Mouse (Mus musculus) regulatory T cell (primary cell): ENCODE data around the gene Kat14.

Source experiments
- in situ Hi-C: fragments of 300-600 bp; cut with MboI, MseI; formaldehyde crosslinking; loops from one replicate; pipeline ENCODE4 v1.15.1; 2025; ENCODE audit warnings: high pct_unique_total_duplicates

Gene Kat14

DNA sequence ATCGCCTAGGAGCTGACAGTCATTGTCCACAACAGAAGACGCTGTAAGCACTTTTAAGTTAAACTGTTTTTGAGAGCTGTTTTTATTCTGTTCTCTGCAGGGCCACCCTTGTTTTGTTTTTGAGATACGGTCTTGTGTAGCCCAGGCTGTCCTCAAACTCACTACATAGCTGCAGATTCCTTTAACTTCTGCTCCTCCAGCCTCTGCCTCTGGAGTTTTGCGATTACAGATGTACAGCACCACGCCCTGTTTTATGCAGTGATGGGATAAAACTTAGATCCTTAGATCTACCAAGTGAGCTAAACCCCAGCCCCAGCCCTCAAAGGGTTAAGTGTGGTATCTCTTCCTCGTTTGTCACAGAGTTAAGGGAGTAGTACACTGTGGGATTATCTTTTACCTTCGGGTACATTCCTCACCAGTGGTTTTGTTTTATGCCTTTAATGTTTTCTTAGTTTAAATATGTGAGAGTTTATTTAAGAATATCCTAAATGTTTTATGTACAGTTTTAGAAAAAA, 13.9 kb downstream of the Kat14 start:
- in situ Hi-C loops, result no loop called here

DNA sequence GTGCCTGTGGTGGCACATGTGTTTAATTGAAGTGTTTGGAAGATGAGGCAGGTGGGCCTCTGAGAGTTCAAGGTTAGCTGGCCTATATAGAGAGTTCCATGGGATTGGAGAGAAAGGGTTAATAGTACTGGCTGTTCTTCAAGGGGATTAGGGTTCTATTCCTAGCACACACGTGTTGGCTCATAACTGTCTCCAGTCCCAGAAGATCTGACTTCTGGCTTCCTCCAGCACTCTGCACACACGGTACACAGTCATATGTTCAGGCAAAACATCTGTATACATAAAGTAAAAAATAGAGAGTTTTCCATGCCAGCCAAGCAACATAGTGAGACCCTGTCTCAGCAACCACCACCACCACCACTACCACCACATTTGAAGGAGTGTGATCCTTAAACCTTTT, 17.5 kb downstream of the Kat14 start:
- in situ Hi-C loops, result no loop called here

DNA sequence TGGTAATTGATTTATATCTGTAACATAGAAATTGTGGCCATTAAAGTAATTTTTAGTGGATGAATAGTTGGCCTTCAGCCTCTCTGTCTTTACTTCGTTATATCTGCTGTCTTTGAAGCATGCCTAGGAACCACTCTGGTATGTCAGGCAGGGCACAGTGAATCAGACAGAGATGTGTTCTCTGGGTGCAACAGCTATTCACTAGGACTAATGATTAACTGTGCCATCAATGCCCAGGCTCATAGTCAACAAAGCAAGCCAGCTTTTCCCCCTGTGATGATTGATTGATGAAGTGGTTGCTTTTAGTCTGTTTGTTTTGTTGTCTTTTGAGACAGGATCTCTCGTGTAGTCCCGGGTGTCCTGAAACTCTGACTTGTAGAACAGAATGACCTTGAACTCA, 19.6 kb downstream of the Kat14 start:
- in situ Hi-C loops, result no loop called here

DNA sequence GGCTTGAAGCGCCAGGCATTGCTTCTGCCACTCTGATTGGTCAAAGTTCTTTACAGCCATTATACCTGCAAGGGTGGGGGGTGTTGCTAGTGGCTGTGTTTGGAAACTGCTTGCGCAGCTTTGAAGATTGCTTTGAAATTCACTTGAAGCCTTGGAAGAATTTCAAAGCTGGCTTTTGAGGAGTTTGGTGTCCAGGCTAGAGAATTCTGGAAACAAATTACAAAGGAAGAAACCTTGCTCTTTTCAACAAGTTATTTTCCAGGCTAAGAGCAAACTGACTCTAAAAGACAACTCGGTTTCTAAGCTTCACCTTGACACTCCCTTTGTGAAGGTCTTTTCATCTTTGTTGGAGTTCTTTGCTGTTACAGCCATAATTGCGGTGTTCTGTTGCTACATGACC, 30.7 kb downstream of the Kat14 start:
- in situ Hi-C loops, result no loop called here

DNA sequence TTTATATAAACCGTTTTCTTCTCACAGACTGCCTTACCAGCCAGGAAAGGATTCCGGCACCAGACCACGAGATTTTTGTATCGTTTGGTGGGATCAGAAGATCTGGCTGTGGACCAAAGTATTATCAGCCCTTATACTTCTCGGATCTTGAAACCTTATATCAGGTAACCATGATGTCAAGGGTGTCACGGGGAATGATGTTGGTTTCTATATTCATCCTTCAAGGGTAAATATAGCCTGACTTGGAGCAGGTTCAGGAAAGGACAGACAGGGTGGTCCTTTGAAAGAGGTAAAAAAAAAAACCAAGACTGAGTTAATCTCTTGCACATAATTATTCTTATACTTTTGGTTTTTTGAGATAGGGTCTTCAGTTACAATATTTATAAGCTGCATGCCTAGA, 31.9 kb downstream of the Kat14 start:
- in situ Hi-C loops, result no loop called here

DNA sequence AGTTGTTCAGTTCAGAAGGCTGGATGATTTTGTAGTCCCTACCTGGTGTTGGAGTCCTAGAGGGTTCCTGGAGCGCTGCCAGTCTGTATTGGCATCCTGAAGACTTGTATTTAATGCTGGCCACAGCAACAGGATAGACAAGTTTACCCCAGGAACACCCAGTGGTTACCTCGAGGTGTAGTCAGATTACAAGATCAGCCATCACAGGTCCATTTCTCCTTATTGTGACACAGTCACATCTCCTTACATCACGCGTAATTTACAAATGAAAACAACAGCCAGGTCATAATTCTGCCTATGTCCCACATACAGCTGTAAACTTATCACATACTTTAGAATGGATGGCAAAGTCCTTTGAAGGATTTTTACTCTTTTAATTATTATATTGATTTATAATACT, 40.3 kb downstream of the Kat14 start:
- in situ Hi-C loops, result no loop called here

DNA sequence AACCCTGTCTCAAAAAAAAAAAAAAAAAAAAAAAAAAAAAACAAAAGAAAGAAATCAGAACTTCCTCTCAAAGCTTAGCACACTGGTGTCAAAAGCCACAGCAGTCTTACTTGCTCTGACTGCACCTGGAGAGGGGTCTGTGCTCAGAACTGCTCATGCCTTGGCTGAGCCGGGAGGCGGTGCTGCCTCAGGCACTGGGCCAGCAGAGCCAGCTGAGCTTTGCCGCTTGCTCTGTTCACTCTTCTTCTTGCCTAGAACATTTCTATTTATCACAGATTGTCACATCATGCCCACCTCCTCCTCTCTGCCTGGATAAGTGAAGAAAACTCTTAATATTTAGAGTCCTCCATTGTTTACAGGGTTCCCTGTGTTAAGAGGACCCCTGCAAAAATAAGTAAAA, 41.8 kb downstream of the Kat14 start:
- in situ Hi-C loops, result no loop called here

DNA sequence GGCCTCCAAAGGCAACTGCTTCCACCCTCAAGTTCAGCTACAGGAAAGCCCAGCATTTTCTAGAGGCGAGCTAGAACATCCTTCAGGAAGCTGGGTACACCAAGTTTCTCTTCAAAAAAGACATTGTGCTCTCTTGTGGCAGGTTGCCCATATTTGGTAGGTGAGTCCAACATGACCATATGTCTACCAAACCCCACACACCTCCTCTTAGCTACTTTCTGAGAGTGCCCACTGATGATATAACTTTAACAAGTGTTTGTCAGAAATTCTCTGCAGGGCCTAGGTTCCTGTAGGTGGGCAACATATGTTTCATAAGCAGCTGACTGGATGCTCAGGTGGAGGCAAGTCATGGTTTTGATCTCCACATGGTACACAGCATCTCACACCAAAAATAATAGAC, 45.9 kb downstream of the Kat14 start:
- in situ Hi-C loops, result no loop called here

DNA sequence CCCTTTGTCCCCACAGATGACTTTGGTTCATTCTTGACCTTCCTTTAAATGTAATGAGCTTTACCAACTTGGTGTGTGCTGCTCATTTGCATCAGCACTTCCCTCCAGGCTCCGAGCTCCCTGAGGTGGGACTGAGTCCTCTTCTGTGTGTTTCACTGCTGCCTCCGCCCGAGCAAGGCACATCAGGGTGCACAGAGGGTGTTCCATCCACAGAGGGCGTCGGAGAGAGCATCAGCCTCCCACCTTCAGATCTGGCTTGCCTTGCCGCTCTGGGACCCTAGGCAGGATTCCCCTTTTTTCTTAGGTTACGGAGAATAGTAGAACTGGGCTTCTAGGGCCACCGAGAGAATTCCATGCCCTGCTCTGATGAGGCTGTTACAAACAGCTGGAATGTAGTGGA, 48.1 kb downstream of the Kat14 start:
- in situ Hi-C loops, result no loop called here

DNA sequence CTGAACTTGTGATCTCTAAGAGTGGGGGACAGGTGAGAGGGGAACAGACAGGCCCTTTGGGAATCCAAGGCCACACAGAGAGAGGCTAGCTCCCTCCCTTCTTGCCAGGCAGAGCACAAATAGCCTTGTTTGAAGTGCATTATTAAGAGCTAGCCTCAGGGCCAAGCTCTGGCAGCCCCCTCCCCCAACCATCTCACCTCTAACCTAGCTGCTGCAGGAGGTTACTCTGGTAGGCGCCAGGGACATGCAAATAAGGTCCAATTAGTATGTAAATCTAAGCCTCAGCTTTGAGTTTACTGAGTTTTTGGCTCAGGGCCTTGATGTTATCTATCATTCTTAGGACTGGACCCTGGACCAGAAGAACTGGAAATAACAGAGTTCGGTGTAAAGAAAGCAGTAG, 49.3 kb downstream of the Kat14 start:
- in situ Hi-C loops, result no loop called here

DNA sequence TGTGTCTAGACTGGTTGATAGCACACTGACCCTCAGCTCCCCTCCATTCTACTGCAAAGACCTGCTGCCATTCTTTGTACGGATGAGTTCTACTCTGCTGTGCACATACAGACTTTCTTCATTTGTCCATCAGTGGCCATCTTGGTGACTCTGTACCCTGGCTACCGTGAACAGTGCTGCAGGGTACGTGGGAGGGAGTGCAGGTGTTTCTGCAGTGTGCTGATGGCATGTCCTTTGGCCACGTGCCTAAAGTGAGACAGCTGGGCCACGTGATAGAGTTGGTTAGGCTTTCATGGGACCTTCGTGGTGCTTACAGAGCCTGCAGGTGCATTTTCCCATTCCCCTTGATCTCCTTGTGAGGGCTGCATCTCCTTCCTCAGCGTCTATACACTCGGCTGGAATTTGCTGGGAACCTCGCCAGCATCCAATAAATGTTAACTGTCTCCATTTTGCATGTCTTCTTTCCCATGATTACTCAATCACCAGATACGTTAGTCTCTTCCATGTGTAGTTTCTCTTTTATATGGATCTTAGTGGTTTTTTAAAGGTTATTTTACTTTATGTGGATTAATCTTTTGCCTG, 53.4 kb downstream of the Kat14 start:
- in situ Hi-C loops, result no loop called here

DNA sequence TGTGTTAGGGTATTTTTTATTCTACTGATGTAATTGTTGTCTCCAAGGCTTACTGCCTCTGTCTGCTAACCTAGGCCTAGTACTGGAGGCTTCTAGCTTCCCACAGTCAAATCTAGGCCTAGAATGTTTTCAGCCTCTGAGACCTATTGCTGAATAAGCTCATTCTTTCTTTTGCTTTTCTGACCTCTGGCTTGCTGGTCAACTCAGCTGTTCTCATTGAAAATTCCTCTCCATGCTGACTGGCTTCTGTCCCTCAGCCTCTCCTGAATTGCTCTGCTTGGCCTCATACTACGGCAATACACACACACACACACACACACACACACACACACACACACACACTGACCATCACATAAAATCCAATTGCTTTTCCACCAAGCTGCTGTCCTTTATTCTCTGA, 57.0 kb downstream of the Kat14 start:
- in situ Hi-C loops, result no loop called here

DNA sequence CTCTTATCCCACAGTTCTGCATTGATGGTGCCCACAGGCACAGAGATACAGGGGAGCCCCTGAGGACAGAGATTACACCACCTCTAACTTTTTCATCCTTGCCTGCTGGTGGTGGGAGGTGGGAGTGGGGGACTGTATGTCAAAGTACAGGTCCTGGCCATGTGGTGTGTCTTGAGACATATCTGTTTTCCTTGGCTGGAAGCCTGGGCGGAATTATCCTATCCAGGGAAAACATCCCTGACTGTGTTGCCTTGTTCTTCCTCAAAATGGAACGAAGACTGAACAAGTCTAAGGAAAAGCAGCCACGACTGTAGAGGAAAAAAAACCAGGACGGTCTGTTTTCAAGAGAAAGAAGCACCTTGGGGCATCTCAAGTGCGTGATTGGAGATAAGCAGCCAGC, 59.1 kb downstream of the Kat14 start:
- in situ Hi-C loops, result no loop called here

DNA sequence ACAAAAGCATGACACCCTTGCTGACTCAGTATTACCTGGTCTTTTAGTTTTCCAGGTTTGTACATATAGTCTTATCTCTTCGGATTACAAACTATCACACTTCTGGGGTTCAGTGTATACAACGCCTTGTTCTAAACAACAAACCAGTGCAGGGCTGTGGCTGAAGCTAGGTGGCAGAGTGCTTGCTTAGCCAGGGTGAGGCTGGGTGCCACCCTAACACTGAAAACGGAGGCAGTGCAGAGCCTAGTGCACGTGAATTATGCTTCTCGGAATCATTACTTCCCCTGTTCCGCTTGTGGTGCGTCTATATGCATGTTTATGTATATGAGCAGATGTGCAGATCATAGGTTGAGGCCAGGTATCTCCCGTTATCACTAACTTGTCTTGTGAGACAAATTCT, 59.9 kb downstream of the Kat14 start:
- in situ Hi-C loops, result no loop called here

DNA sequence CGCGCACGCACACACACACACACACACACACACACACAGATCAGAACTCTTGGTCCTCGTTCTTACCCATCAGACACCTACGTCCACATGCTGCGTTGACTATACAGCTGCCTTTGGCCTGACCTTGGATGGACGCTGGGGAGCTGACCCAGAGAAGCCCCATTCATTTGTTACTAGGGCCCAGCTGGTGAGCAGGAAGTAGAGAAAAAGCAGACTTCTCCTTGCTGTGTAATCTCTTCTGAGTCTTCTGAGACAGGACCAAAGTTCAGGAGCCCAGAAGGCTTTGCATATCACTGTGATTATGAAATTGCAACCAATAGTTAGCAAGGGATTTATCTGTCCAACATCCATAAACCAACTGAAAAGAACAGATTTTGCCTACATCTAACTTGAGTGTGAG, 60.4 kb downstream of the Kat14 start:
- in situ Hi-C loops, result no loop called here

DNA sequence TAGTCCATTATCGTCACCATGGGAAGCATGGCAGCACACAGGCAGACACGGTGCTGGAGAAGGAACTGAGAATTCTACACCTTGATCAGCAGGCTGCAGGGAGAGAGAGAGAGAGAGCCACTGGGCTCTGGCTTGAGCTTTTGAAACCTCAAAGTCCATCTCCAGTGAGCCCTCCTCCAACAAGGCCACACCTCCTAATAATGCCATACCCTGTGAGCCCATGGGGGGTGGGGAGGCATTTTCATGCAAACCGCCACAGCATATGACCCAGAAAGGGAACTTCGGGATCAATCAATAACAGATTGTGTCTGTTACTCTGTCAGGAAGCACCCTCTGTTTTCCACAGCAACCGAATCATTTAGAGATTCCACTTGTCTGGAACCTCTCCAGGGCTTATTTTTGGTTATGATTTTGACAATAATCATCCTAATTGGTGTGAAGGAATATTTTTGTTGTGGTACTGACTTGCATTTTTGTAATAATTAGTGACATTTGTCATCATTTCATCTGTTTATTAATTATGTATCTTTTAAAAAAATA, 62.6 kb downstream of the Kat14 start:
- in situ Hi-C loops, result no loop called here

DNA sequence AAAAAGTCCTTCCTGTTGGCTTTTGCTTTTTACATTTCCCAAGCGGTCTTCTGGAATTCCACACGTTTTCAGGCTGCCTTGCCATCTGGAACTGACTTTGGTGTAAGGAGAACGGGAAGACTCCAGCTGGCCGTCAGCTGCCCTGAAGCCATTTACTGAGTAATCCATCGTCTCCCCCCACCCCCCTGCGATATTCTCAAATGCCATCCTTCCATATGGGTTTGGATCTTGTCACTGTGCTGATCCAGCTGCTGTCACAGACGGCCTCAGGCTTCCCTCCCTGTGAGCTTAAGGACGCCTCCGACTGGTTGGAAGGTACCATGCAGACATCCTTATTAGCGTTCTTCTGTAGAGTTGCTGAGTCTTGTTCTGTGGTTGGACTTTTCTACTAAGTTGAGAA, 66.9 kb downstream of the Kat14 start:
- in situ Hi-C loops, result no loop called here

DNA sequence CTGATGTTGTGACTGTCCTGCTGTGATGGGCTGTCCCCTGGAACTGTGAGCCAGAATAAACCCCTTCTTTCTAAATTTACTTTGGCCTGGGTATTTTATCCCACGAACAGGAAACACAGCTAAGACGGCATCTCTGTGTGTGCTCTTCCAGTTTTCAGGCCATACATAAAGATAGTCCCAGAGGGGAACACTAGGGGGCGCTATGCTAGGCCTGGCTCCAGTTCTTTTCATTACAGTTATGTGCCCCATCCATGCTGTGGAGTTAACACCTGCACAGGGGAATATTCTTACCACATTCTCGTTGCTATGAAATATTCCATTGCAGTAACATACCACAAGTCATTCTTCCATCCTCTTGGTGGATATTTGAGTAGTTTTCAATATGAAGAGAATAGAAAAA, 69.6 kb downstream of the Kat14 start:
- in situ Hi-C loops, result no loop called here

DNA sequence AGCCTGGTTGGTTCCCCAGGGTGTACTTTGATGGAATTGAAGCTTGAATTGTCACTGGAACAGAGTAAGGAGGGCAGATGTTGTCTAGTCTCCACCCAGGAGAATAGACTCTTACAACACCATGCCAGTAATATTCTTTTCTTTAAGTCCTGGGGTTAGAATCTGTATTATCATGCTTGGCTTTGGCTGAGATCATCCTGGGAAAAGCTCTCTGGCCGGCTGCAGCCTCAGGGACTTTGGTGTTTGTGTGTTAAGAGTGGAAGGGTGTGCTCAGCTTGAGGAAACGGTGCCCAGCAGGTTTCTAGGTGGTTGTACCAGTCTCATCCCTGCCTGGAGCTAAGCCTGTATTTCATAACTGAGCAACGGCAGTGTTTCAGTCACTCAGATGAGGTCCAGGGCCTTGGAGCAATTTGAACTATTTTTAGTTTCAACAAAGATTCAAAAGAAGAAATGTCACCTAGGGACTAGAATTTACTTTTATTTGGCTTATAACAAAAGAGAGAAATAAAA, 70.5 kb downstream of the Kat14 start:
- in situ Hi-C loops, result no loop called here

DNA sequence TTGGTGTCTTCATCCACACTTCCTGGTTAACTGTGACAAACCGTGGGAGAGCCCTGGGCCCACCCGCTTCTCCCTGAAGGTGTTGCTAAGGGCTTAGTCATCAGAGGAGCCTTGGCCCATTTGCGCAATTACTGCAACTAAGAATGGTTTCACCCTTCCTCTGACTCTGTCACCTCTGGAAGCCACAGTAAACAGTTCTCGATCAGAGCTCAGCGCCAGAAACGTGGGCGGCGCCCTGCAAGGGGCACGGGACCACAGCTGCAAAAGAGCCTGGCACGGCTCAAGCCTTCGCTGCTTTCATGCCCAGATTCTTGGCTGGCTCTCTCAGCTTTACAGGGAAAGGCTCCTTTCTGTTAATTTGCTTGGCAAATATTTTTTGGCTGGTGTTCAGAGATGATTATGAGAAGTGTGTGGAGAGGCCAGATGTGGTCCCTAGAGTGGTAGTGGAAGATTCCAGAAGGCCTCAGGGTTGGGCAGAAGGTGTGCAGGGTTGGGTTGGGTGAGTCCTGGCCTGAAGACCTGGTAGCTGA, 72.7 kb downstream of the Kat14 start:
- in situ Hi-C loops, result no loop called here

DNA sequence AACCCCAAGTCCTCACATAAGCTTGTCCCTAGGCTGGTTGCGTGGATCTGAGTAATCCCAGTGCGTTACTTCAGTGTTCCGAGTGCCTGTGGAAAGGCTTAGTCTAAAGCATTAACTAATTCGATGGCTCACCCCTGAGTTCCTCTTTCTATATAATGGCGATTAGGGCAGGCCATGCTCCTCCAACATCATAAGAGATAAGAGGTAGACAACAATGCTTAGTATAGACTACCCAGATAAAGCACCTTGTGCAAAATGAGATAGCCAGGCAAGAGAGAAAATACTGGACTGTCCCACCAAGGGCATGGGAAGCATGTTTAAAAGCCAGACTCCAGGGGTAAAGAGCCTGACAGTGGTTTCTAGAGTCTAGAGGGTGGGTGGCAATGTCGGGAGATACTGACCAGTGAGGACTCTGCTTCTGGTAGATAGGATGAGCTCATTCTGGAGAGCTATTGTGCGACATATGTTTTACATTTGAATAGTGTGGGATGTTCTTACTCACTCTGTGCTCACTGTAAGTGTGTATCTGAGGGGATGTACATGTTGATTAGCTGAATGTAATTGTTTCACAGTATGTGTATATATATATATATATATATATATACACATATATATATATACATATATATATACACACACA, 77.7 kb downstream of the Kat14 start:
- in situ Hi-C loops, result no loop called here

DNA sequence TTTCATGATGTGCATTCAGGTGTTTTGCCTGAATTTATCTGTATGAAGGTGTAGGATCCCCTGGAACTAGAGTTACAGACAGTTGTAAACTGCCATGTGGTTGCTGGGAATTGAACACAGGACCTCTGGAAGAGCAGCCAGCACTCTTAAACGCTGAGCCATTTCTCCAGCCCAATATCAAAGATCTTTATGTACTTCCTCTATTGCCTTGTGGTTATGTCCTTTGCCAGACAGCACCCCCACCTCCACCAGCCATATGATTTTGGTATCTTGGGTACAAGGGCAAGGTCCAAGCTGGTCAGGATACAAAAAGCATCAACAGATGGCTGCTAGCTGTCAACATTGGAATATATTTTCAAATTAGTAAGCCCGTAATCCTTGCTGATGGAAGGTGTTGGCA, 81.6 kb downstream of the Kat14 start:
- in situ Hi-C loops, result no loop called here

DNA sequence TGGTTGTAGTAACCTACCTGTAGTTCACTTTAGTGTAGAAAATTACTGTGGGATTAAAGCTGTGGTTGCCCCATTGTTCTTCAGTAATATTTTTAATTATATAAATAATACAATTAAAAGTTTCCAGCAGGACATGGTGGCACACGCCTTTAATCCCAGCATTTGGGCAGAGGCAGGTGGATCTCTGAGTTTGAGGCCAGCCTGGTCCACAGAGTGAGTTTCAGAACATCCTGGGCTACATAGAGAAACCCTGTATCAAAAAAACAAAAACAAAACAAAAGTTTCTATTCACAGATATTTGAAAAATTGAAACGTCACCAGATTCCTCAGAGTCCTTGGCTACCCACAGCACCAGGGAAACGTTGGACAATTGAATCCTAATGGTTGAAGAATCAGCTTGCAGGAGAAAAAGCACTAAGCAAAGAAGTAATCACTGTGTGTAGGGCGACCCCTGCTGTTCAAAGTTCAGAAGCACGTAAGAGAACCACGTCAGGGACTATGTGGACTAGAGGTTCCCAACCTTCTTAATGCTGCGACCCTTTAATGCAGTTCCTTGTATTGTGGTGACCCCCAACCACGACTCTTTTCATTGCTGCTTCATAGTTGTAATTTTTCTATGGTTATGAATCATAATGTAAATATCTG, 83.7 kb downstream of the Kat14 start:
- in situ Hi-C loops, result no loop called here
